Mouse (Mus musculus) ES-E14 (cell line): Measurements from ENCODE around the gene Spata21. TPM values are rescaled to one million over a fixed set of nuclear protein-coding genes. Genes with fewer than 3 reads are reported as not detected.

Experiments
- DNase-seq: peaks from one replicate; pipeline ENCODE4 v3.0.0-alpha.2; 2013; ENCODE audit warnings: low read depth, low spot score
- H3K27ac ChIP-seq: 2 replicates; pipeline ENCODE4 v1.5.1; 2012; ENCODE audit warnings: low read depth, mild to moderate bottlenecking, low read length, moderate library complexity, mixed read lengths; ENCODE audit not compliant: poor library complexity, insufficient read depth, severe bottlenecking
- H3K36me3 ChIP-seq: 2 replicates; pipeline ENCODE4 v1.6.1; 2012; ENCODE audit warnings: mild to moderate bottlenecking, low read length, moderate library complexity, mixed read lengths; ENCODE audit not compliant: control insufficient read depth, poor library complexity, insufficient read depth, severe bottlenecking
- H3K4me1 ChIP-seq, 2 experiments: fragments of 150-350 bp in 1 of 2; sonication (generic) in 1 of 2; 2 replicates each; pipeline ENCODE4 v1.6.1; 2012; ENCODE audit warnings: low read length in 2 of 2, mild to moderate bottlenecking in 1 of 2, mixed read lengths in 1 of 2; ENCODE audit not compliant: control insufficient read depth in 2 of 2, insufficient read depth in 2 of 2, poor library complexity in 1 of 2
- H3K4me3 ChIP-seq, 2 experiments: fragments of 150-350 bp in 1 of 2; sonication (generic) in 1 of 2; 2 replicates each; pipeline ENCODE4 v1.5.1; 2012; ENCODE audit warnings: low read length in 2 of 2, low read depth in 1 of 2, mild to moderate bottlenecking in 1 of 2, mixed read lengths in 1 of 2; ENCODE audit not compliant: insufficient read depth in 1 of 2, poor library complexity in 1 of 2, severe bottlenecking in 1 of 2
- H3K9ac ChIP-seq: 2 replicates; pipeline ENCODE4 v1.6.1; 2012; ENCODE audit warnings: low read depth, mild to moderate bottlenecking, low read length, mixed read lengths; ENCODE audit not compliant: poor library complexity, insufficient read depth, severe bottlenecking
- H3K9me3 ChIP-seq: fragments of 150-350 bp; sonication (generic); 2 replicates; pipeline ENCODE4 v1.6.1; 2012; ENCODE audit warnings: low read depth, mild to moderate bottlenecking, low read length; ENCODE audit not compliant: control insufficient read depth, insufficient read depth
- CHD2 ChIP-seq: IDR thresholded peaks from 2 replicates; pipeline ENCODE4 v1.6.1; 2014; ENCODE audit warnings: mild to moderate bottlenecking, low read depth, low read length, inconsistent platforms
- HCFC1 ChIP-seq: IDR thresholded peaks from 2 replicates; pipeline ENCODE4 v1.6.1; 2012; ENCODE audit warnings: low read length, inconsistent platforms, borderline replicate concordance; ENCODE audit not compliant: insufficient read depth
- MAFK ChIP-seq: IDR thresholded peaks from 2 replicates; pipeline ENCODE4 v1.6.1; 2014; ENCODE audit warnings: mild to moderate bottlenecking, low read depth, low read length, inconsistent platforms; ENCODE audit not compliant: insufficient read depth
- ZC3H11A ChIP-seq: IDR thresholded peaks from 2 replicates; pipeline ENCODE4 v1.6.1; 2012; ENCODE audit warnings: low read depth, mild to moderate bottlenecking, inconsistent platforms, low read length, borderline replicate concordance
- ZNF384 ChIP-seq: IDR thresholded peaks from 2 replicates; pipeline ENCODE4 v1.6.1; 2012; ENCODE audit warnings: low read depth, low read length, inconsistent platforms
- in situ Hi-C, 2 experiments: fragments of 600-800 bp; cut with MboI; formaldehyde crosslinking; loops; one replicate each; pipeline ENCODE4 v1.15.1; 2025; ENCODE audit warnings: low sequenced_read_pairs in 2 of 2, inconsistent platforms in 1 of 2; ENCODE audit not compliant: unreplicated experiment in 2 of 2
- total RNA-seq: library from RNA; depleted of rRNA; stranded (reverse); fragments of 300-350 nt; gene quantifications from 2 replicates; pipeline ENCODE4 v1.2.3, GENCODE M21; 2012

Gene Spata21
- total RNA-seq, 1 experiment, result 0.27 TPM

DNA sequence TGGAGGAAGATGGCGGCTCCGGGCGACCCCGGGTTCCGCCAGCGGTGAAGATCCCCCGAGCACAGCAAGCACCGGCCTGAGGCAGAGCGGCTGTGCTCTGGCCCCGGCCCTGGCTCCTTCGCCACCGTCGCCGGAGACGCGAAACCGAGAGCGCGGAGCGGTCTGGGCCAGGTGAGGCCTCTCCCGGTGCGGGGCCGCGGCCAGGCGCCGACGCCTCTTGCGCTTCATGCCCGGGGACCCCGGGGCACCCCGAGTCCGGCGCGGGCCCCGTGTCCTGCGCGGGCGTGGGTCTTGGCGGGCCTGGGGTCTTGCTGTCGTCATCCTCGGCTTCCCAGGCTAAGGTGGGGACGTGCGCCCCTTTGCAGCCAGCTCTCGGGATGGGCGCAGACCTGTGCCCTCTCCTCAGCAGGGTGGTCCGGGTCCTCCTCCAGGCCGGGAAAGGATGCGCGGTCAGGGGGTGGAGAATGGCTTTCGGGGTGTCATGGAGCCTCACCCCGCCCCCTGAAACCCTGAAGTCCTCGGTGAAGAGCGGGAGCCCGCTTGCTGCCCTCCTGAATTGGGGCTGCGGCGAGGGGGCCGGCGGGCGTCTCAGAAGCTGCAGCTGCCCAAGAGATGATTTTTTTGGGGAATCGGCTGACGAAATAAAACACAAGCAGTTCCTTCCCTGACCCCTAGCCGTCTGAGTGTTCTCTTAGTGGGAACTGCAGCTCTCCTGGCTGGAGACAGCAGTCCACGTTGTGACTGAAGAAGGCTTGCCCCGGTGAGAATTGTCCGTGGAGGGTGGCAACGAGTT is 60.1 kb downstream of the Spata21 start:
- Histone ChIP-seq H3K36me3 (no peaks in the 10 kb centered on the region; the same call in 1 of the 2 replicates), H3K9ac (peak overlapping the region; percentile 81), H3K9me3 (no peaks in the 10 kb centered on the region), H3K4me3 (peak overlapping the region; percentile 87 to 98), H3K4me1 (peaks cover 7 to 10% of the 10 kb centered on the region in 2 experiments), H3K27ac (no peak overlapping the region)
- DNase-seq, result no peak
- in situ Hi-C loops, result no loop called here
- TF ChIP-seq CHD2, result no peak
- TF ChIP-seq ZC3H11A, result no peak
- no peak for TF ChIP-seq ZNF384
- TF ChIP-seq HCFC1, result peak; percentile 11
- TF ChIP-seq MAFK, result no peak

DNA sequence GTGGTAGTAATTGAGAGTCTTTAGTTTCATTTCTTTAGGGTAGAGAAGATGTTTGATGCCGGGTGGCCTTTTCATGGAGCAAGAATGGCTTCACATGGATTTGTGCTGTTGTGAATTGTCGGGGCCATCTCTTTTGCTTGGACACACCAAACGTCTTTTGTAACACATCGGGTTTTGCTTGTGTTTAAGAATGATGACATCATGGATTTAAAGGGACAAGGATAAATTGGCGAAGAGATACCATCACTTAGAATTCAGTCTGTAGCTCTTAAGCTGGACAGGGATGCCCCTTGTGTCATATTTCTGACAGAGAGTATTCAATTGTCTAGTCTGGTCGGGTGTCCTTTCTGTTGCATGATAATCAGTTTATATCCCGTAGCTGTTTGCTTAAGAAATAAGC is 61.0 kb downstream of the Spata21 start:
- DNase-seq, result no peak
- Histone ChIP-seq H3K9me3 (no peaks in the 10 kb centered on the region), H3K9ac (no peak overlapping the region; the same call in 1 of the 2 replicates), H3K36me3 (no peaks in the 10 kb centered on the region; the same call in 1 of the 2 replicates), H3K27ac (no peak overlapping the region), H3K4me1 (peaks cover 7 to 10% of the 10 kb centered on the region in 2 experiments), H3K4me3 (peak overlapping the region; percentile 87 to 98)
- TF ChIP-seq HCFC1 (no peak), MAFK (no peak), ZC3H11A (no peak), CHD2 (no peak), ZNF384 (no peak)
- in situ Hi-C loops, result no loop called here

DNA sequence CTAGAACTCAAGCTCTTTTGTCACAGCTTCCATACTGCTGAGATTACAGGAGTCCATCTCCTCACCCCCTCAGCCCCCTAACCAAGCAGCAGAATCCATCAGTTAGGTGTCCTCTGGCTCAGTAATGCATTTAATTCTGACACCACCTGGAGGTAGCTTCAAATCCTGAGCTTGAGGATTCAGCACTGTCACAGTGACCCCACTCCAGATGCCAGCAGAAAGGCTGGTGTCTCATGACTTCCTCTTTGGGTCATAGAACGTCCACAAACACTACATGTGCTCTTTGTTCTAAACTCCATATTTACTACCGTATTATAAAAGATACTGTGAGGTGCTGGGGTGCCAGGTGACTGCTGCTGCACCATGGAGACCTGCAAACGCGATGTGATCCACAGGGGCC is 69.4 kb downstream of the Spata21 start:
- no peak for DNase-seq
- TF ChIP-seq CHD2, result no peak
- TF ChIP-seq ZNF384, result no peak
- TF ChIP-seq MAFK, result no peak
- TF ChIP-seq ZC3H11A, result no peak
- no peak for TF ChIP-seq HCFC1
- no peak overlapping the region; the same call in 1 of the 2 replicates for H3K27ac ChIP-seq
- peaks cover 2% of the 10 kb centered on the region; the same call in 1 of the 2 replicates for H3K36me3 ChIP-seq
- H3K4me1 ChIP-seq, result peaks cover 8 to 30% of the 10 kb centered on the region in 2 experiments; a peak in 3 of 4 replicates
- in situ Hi-C loops, result no loop called here
- no peak overlapping the region for H3K9ac ChIP-seq
- no peak overlapping the region for H3K4me3 ChIP-seq
- H3K9me3 ChIP-seq, result no peaks in the 10 kb centered on the region

DNA sequence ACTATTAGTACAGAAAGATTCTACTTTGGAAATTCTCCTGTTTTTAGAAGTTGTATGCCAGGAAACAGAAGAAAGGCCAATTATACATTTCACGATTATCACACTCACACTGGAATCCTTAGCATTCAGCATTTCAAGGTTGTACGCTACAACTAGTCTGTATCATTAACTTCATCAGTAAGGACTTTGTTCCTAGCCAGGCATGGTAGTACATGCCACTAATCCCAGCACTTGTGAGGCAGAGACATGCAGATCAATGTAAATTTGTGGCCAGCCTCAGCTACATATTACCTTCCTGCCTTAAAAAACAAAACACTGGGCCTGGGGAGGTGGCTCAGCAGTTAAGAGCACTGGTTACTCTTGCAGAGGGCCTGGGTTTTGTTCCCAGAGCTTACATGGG is 70.5 kb downstream of the Spata21 start:
- in situ Hi-C loops, result no loop called here
- no peak for DNase-seq
- H3K4me3 ChIP-seq, result no peak overlapping the region
- TF ChIP-seq MAFK (no peak), HCFC1 (no peak), CHD2 (no peak), ZNF384 (no peak), ZC3H11A (no peak)
- peaks cover 2% of the 10 kb centered on the region; the same call in 1 of the 2 replicates for H3K36me3 ChIP-seq
- no peaks in the 10 kb centered on the region for H3K9me3 ChIP-seq
- H3K4me1 ChIP-seq, result peaks cover 11 to 31% of the 10 kb centered on the region in 2 experiments
- 0 out of 2 replicates have a peak overlapping the region, but pooled peaks have one; percentile 56 for H3K27ac ChIP-seq
- no peak overlapping the region for H3K9ac ChIP-seq
